Mouse (Mus musculus) forebrain, embryonic 12.5 days (tissue): ENCODE measurements at regions not wholly inside any gene's neighbourhood (a gene's known extent, or its start where the extent isn't known, plus 50 kb on each side); places are given as distances from the start of the nearest gene placed in this dataset.

ENCODE experiments used
- ATAC-seq: fragments of 200-750 bp; cut with Nextera tagmentation; 2 replicates; pipeline ENCODE4 v1.8.0; 2017; ENCODE audit warnings: moderate TSS enrichment; ENCODE audit not compliant: low FRiP score
- H3K27ac ChIP-seq: fragments of 300-500 bp; sonication (generic); 2 replicates; pipeline ENCODE4 v1.5.1; 2016; ENCODE audit warnings: mild to moderate bottlenecking
- H3K27me3 ChIP-seq: fragments of 300-500 bp; sonication (generic); 2 replicates; pipeline ENCODE4 v1.6.1; 2016; ENCODE audit warnings: mild to moderate bottlenecking
- H3K36me3 ChIP-seq: fragments of 300-500 bp; sonication (generic); replicated peaks from 2 replicates; pipeline ENCODE4 v1.6.1; 2016; ENCODE audit warnings: mild to moderate bottlenecking
- H3K4me1 ChIP-seq: fragments of 300-500 bp; sonication (generic); 2 replicates; pipeline ENCODE4 v1.6.1; 2016
- H3K4me2 ChIP-seq: fragments of 300-500 bp; sonication (generic); 2 replicates; pipeline ENCODE4 v1.6.1; 2016; ENCODE audit warnings: mild to moderate bottlenecking, moderate library complexity
- H3K4me3 ChIP-seq: fragments of 300-500 bp; sonication (generic); replicated peaks from 2 replicates; pipeline ENCODE4 v1.5.1; 2016; ENCODE audit warnings: mild to moderate bottlenecking
- H3K9ac ChIP-seq: fragments of 300-500 bp; sonication (generic); 2 replicates; pipeline ENCODE4 v1.6.1; 2016; ENCODE audit warnings: mild to moderate bottlenecking
- H3K9me3 ChIP-seq: fragments of 300-500 bp; sonication (generic); 2 replicates; pipeline ENCODE4 v1.6.1; 2016
- whole genome bisulfite sequencing: fragments of 180-500 bp; shearing (Covaris S2); methylation state at CpG from one replicate; pipeline ENCODE4 v1.1.7; 2016; 5-methylcytosine and 5-hydroxymethylcytosine counted together

DNA sequence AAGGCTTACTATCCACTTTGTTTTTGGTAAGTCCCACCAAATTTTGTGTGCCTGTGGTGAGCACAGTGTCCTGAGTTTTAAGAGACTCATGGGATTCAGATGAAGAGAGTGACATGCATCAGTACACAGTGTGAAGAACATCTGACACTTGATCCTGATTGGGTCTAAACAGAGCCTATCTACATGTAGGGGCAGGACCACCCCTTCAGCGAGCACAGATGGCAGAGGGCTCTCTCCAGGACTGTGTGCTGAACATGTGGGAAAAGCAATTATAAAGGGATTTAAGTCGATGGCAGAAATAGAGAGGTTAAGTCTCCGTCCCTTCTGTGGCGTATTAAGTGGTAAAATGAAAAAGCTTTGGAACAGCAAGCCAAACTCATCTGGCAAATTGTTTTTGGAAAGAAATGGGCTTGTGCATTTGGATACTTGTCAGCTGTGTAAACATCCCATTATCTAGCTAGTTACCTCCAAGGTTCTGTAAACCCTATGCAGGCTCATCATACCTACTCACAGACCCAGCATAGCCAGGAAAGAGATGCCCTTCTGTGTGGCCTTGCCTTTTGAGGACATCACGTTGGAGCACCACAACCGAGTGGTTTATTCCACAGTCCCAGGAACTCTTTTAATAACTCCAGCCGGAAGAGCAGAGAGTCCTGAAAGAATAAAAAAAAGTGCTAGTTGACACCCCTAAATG is 381.3 kb upstream of the Cdh11 start:
- no peaks in the 10 kb centered on the region; the same call in 1 of the 2 replicates for H3K4me1 ChIP-seq
- H3K36me3 ChIP-seq = no peaks in the 10 kb centered on the region
- no peak overlapping the region for H3K4me3 ChIP-seq
- no peaks in the 10 kb centered on the region for H3K9me3 ChIP-seq
- H3K27ac ChIP-seq = no peak overlapping the region
- peak; percentile 60; the same call in 1 of the 2 replicates for ATAC-seq
- H3K27me3 ChIP-seq = no peaks in the 10 kb centered on the region
- WGBS = 51% methylated on average over 7 of the region's 7 CpGs
- H3K4me2 ChIP-seq = no peak overlapping the region
- no peak overlapping the region for H3K9ac ChIP-seq

DNA sequence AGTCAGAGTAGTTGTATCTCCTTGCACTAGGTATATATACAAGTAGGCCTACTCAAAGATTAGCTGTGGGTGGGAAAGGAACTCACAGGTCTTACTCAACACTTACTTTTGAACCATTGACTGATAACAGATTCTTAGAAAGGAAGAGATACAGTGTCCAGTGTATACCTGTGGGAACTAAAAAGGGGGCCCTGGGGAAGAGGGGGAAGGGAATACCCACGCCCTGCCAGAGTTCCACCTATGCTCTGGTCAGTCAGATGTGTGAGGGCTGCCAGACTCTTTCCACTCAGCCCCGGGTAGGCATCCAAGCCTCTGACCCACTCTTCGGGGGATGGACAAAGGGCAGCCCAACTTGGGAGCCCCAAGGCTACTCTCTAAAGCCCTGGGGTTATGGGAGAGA is 387.9 kb upstream of the Cdh11 start:
- no peak overlapping the region for H3K9ac ChIP-seq
- no peak overlapping the region for H3K4me2 ChIP-seq
- no peak for ATAC-seq
- H3K4me3 ChIP-seq = no peak overlapping the region
- H3K36me3 ChIP-seq = no peaks in the 10 kb centered on the region
- 84% methylated on average over 3 of the region's 3 CpGs for WGBS
- H3K27me3 ChIP-seq = no peaks in the 10 kb centered on the region
- no peaks in the 10 kb centered on the region for H3K9me3 ChIP-seq
- H3K4me1 ChIP-seq = no peaks in the 10 kb centered on the region
- H3K27ac ChIP-seq = no peak overlapping the region

DNA sequence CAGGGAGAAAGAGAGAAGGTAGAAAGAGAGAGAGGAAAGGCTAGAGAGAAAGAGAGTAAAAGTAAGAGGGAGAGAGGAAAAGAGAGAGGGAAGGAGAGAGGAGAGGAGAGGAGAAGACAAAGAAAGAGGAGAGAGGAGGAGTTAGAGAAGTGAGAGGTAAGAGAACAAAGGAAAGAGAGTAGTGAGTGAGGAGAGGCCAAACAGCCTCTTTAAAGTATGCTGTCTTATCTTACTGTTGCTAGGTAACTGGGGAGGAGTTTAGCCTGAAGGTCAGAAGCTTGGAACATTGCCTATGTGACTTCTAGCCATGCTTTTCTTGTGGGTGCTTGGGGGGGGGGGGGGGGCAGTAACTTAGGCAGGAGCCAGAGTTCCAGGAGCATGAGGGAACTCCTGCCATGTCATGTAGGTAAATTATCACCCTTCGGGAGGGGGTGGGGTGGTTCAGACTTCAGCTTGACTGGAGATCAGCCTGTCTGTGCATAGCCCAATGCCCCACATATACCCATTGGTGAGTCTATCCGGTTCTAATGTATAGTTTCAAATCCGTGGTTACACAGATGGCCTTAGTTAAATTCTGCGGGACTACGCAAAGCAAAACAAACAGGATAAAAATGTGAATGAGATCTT is 388.5 kb upstream of the Cdh11 start:
- Histone ChIP-seq H3K4me1 (no peaks in the 10 kb centered on the region), H3K4me2 (no peak overlapping the region), H3K9ac (no peak overlapping the region), H3K9me3 (no peaks in the 10 kb centered on the region), H3K27me3 (no peaks in the 10 kb centered on the region), H3K4me3 (no peak overlapping the region), H3K36me3 (no peaks in the 10 kb centered on the region), H3K27ac (no peak overlapping the region)
- no peak for ATAC-seq
- WGBS = 76% methylated on average over 5 of the region's 5 CpGs

DNA sequence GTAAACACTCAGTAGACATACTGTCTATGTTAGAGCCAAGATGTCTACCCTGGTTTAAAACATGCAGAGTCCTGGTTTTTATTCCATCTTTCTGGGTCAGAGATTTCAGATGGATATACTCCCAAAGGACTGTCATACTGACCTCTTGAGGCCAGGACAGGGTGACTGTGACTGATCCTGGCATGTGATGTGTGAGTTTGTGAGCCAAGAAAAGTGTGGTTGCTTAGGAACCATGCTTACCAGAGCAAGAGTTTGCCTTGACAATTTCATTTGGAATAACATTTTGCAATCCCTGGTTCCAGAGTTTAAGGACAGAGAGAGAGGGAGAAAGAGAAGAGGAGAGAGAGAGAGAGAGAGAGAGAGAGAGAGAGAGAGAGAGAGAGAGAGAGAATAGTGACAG is 395.2 kb upstream of the Cdh11 start:
- H3K9ac ChIP-seq = no peak overlapping the region
- no peak overlapping the region for H3K4me3 ChIP-seq
- H3K36me3 ChIP-seq = no peaks in the 10 kb centered on the region
- ATAC-seq = no peak
- H3K4me2 ChIP-seq = no peak overlapping the region
- H3K4me1 ChIP-seq = no peaks in the 10 kb centered on the region
- no peaks in the 10 kb centered on the region for H3K27me3 ChIP-seq
- H3K9me3 ChIP-seq = no peaks in the 10 kb centered on the region
- H3K27ac ChIP-seq = no peak overlapping the region

DNA sequence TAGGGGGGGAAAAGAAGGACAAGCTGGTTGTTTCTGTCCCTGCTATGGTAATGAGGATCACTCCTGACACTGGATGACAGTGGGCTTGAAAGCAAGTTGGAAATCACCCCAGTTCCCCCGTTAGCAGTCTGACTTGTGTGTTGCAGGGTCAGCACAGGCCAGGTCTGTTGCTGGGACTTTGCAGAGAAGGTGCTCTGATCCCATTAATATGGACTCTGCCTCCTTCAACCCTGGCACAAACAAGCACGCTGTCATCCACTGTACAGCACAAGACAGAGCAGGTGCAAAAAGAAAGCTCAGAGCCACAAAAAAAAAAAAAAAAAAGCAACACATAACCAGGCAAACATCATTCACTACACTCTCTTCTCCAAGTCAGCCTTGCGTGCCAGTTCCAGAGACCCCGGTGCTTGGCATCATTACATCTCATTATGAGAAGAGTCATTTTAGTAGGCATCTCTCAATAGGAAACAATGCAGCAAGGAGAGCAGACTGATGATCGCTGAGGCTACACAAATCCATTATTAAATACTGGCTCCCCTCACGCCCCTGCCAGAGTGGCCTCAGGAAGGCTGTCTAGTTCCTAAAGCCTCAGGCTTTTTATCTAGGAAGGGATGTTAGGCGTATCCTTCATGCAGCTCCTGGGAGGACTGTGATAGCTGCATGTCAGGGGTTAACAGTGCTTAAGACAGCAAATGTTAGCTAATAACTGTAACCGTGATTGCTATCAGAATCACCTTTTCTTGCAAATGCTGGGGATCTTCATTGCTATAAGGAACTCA is 403.5 kb upstream of the Cdh11 start:
- ATAC-seq = no peak
- no peak overlapping the region for H3K27ac ChIP-seq
- H3K9ac ChIP-seq = no peak overlapping the region

DNA sequence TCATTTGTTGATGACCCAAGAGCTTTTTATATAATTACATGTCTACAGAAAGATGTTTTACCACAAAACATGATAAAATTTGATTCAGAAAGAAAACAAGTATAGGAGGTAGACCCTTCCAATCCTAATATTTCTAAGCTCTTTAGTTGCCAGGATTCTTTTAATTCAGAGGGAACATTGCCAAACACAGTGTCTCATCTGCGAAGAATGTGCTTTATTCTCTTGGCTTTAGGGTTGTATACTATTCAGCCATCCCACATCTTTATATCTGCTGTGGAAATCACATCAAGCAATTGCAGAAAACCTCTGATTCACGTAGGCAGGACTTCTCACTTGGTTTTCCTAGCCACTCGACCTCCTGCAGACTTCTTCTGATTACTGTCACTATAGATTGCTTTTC is 412.8 kb upstream of the Cdh11 start:
- no peak for ATAC-seq
- Histone ChIP-seq H3K4me3 (no peak overlapping the region), H3K4me1 (peaks cover 4% of the 10 kb centered on the region; the same call in 1 of the 2 replicates), H3K9ac (no peak overlapping the region), H3K27ac (no peak overlapping the region), H3K27me3 (no peaks in the 10 kb centered on the region), H3K4me2 (no peak overlapping the region), H3K36me3 (no peaks in the 10 kb centered on the region), H3K9me3 (no peaks in the 10 kb centered on the region)
- WGBS = 75% methylated on average over 3 of the region's 3 CpGs

More for the DNA sequence above, 403.5 kb upstream of the Cdh11 start:
- Histone ChIP-seq H3K27me3 (no peaks in the 10 kb centered on the region), H3K4me1 (no peaks in the 10 kb centered on the region), H3K36me3 (no peaks in the 10 kb centered on the region), H3K4me3 (no peak overlapping the region), H3K9me3 (no peaks in the 10 kb centered on the region), H3K4me2 (no peak overlapping the region)
- WGBS = 62% methylated on average over 8 of the region's 8 CpGs

DNA sequence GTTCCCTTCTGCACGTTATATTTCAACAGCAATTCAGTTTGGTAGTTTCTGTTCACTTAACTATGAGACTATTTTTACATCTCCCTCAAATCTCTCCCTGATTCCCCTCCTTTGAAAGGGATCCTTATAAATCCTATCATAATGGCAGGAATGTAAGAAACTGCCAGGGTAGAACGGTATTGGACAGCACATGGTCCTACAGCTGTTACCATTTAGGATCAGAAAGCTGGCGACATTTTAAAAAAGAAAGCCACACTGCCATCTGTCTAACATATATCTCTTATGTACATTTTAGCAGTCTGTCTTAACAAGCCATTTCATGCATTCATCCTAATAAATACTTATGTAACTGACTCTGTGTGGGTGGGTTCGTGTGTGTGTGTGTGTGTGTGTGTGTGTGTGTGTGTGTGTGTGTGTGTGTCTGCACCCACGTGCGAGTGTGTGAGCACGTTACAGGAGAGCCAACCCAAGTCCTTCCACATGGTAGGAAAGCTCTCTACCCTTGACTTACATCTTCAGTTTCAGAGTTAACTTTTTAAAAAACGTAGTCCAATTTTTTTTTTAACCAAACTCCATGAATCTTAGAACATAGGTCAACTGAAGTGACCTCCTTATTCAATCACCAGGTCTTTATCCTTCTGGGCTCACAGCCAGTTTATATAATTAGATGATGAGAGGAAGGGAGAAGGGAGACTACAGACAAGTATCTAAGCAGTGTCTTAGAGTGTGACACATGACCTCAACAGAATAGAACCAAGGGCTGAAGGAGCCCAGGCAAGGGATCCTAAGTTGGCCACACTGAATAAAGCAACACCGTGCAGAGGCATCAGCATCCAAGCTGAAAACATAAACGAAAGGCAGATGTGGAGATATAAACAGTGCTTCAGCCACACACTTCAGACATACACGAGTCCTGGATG is 414.5 kb upstream of the Cdh11 start:
- H3K9me3 ChIP-seq = no peaks in the 10 kb centered on the region

DNA sequence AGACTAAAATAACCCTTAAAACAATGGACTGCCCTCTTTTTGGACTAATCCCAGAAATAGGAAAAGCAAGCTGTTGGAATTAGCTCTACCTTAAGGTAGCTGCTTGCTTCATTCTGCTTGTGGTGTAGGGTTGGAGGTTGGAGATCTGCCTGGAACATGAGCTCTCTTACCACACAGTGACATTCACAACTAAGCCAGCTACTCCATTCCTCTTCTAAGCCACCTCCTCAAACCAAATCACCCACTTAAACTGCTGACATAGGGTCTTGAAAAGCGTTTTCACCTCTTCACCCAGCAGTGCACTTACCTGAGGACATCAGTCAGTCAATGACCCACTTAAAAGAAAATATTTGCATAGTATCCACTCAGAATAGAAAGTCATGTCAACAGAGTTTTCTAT is 418.3 kb upstream of the Cdh11 start:
- no peak overlapping the region for H3K9ac ChIP-seq
- no peaks in the 10 kb centered on the region for H3K27me3 ChIP-seq
- H3K4me2 ChIP-seq = no peak overlapping the region
- no peak overlapping the region for H3K4me3 ChIP-seq
- no peak overlapping the region for H3K27ac ChIP-seq
- H3K36me3 ChIP-seq = no peaks in the 10 kb centered on the region
- H3K9me3 ChIP-seq = no peaks in the 10 kb centered on the region
- WGBS = 56% methylated on average over 1 of the region's 1 CpGs
- ATAC-seq = no peak
- peaks cover 4% of the 10 kb centered on the region; the same call in 1 of the 2 replicates for H3K4me1 ChIP-seq

More for the DNA sequence above, 414.5 kb upstream of the Cdh11 start:
- Histone ChIP-seq H3K4me2 (no peak overlapping the region), H3K9ac (no peak overlapping the region), H3K27ac (no peak overlapping the region), H3K36me3 (no peaks in the 10 kb centered on the region), H3K27me3 (no peaks in the 10 kb centered on the region), H3K4me1 (peaks cover 4% of the 10 kb centered on the region; the same call in 1 of the 2 replicates), H3K4me3 (no peak overlapping the region)
- ATAC-seq = no peak
- WGBS = 74% methylated on average over 11 of the region's 11 CpGs

DNA sequence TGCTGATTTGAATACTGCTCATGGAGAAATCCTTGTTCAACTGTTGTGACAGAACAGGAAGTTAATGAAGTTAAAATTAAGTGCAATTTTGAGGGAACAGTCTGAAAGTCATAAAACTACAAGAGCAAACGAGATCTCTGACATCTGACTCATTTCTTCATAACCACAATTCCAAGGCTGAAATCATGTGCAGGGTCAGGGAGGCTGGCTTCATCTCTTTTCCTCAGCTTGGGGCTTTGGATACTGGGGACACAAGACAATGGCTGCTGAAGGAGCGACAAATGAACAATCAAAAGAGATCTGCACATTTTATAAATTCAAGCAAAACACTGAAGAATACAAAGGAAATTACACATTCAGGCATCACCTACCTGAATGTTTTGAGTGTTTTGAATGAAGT is 429.2 kb upstream of the Cdh11 start:
- Histone ChIP-seq H3K27me3 (no peaks in the 10 kb centered on the region), H3K4me3 (no peak overlapping the region), H3K9ac (no peak overlapping the region), H3K9me3 (no peaks in the 10 kb centered on the region), H3K4me1 (no peaks in the 10 kb centered on the region), H3K4me2 (no peak overlapping the region), H3K27ac (no peak overlapping the region), H3K36me3 (no peaks in the 10 kb centered on the region)
- 65% methylated on average over 2 of the region's 2 CpGs for WGBS
- no peak for ATAC-seq

DNA sequence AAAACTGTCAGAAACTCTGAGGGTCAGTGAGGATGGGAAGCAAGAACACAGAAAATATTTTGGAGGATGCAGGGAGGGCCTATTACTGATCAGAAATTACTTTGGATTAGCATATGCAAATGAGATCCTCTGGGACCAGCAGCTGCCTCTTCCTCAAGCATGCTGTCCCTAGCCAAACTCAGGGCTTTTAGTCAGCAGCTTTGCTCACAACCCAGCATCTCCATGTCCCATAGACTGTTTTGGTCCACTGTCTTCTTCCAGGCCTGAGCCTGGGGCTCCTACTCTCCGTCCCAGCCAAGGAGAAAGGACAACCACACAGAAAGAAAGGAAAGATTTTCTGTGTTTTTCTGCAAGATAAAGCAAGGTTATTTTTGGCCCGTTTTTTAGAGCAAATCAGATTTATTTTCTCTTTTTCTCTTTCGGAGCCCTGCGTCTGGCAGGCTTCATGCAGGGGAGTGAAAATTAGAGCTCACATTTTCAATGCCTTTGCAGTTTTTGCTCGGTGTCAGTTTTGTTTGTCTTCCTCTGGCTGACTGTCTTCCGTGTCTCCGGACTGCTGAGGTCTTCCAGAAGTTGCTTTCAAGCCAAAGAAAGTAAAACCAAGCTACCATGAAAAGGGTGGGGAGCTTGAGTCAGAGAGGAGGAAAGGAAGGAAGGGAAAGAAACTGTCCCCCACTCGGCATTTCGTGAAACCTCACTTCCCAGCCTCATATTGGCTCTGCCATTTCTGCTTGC is 445.5 kb upstream of the Cdh11 start:
- no peak overlapping the region for H3K9ac ChIP-seq
- no peaks in the 10 kb centered on the region for H3K9me3 ChIP-seq
- H3K4me2 ChIP-seq = no peak overlapping the region
- no peak overlapping the region for H3K4me3 ChIP-seq
- H3K36me3 ChIP-seq = no peaks in the 10 kb centered on the region
- no peaks in the 10 kb centered on the region for H3K27me3 ChIP-seq
- 80% methylated on average over 9 of the region's 9 CpGs for WGBS
- H3K27ac ChIP-seq = no peak overlapping the region
- no peak for ATAC-seq
- H3K4me1 ChIP-seq = no peaks in the 10 kb centered on the region

DNA sequence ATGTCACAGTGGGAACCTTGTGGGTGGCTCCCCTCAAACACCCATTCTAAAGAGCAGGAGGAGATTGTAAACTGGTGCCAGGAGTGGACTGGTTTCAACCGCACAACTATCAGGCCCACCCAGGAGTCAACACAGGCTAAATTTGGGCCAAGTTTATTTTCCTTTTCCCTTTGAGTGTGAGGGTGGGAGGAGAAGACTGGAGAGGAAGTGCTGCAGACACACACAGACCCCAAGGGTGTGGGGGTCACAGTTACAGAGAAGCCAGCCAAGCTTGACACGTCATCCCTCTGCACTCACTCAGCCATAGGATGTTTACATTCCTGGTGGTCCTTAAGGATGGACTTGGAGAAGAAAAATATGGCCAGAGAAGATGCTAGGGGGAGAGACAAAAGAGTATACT is 448.9 kb upstream of the Cdh11 start:
- 73% methylated on average over 2 of the region's 2 CpGs for WGBS
- Histone ChIP-seq H3K36me3 (no peaks in the 10 kb centered on the region), H3K27ac (no peak overlapping the region)

More for the DNA sequence above, 448.9 kb upstream of the Cdh11 start:
- no peak for ATAC-seq
- no peaks in the 10 kb centered on the region for H3K27me3 ChIP-seq
- H3K9me3 ChIP-seq = no peaks in the 10 kb centered on the region
- H3K9ac ChIP-seq = no peak overlapping the region
- H3K4me3 ChIP-seq = no peak overlapping the region
- H3K4me2 ChIP-seq = no peak overlapping the region
- H3K4me1 ChIP-seq = no peaks in the 10 kb centered on the region
